Mouse (Mus musculus) lung, postnatal 0 days (tissue): ENCODE measurements around the gene Gfer.

ENCODE experiments used
- CTCF ChIP-seq: IDR thresholded peaks from 2 replicates; pipeline ENCODE4 v1.5.1; 2016; ENCODE audit warnings: antibody characterized with exemption, mild to moderate bottlenecking
- EP300 ChIP-seq: IDR thresholded peaks from 2 replicates; pipeline ENCODE4 v1.6.1; 2016; ENCODE audit warnings: antibody characterized with exemption, mild to moderate bottlenecking, control low read depth

GRCm38 (mm10) chr17:24715556-24715955, 19.6 kb upstream of the Gfer start:
- TF ChIP-seq CTCF (no peak), EP300 (no peak)
